Mouse (Mus musculus) kidney, embryonic 16.5 days (tissue): ENCODE data around the gene Cdk10. TPM values are rescaled to one million over a fixed set of nuclear protein-coding genes. Genes with fewer than 3 reads are reported as not detected.
A peak's percentile ranks its signal among the peaks of the same experiment; 100 is the strongest.

Experiments
- ATAC-seq: fragments of 200-750 bp; cut with Nextera tagmentation; 2 replicates; pipeline ENCODE4 v1.8.0; 2017; ENCODE audit warnings: moderate TSS enrichment; ENCODE audit not compliant: low FRiP score, low TSS enrichment
- H3K27ac ChIP-seq: fragments of 300-500 bp; sonication (generic); 2 replicates; pipeline ENCODE4 v1.5.1; 2014; ENCODE audit warnings: low read length
- H3K27me3 ChIP-seq: fragments of 300-500 bp; sonication (generic); 2 replicates; pipeline ENCODE4 v1.6.1; 2014; ENCODE audit warnings: low read length, control low read depth, mixed read lengths; ENCODE audit not compliant: insufficient read depth
- H3K36me3 ChIP-seq: fragments of 300-500 bp; sonication (generic); 2 replicates; pipeline ENCODE4 v1.6.1; 2014; ENCODE audit warnings: low read length, control low read depth, mixed read lengths; ENCODE audit not compliant: insufficient read depth
- H3K4me1 ChIP-seq: fragments of 300-500 bp; sonication (generic); 2 replicates; pipeline ENCODE4 v1.6.1; 2014; ENCODE audit warnings: low read length, control low read depth, mixed read lengths; ENCODE audit not compliant: insufficient read depth
- H3K4me2 ChIP-seq: fragments of 300-500 bp; sonication (generic); replicated peaks from 2 replicates; pipeline ENCODE4 v1.6.1; 2014; ENCODE audit warnings: low read depth, low read length
- H3K4me3 ChIP-seq: fragments of 300-500 bp; sonication (generic); 2 replicates; pipeline ENCODE4 v1.5.1; 2014; ENCODE audit warnings: mild to moderate bottlenecking, low read length
- H3K9ac ChIP-seq: fragments of 300-500 bp; sonication (generic); replicated peaks from 2 replicates; pipeline ENCODE4 v1.6.1; 2014; ENCODE audit warnings: low read length
- H3K9me3 ChIP-seq: fragments of 300-500 bp; sonication (generic); 2 replicates; pipeline ENCODE4 v1.6.1; 2016; ENCODE audit warnings: low read length, control low read depth
- WGBS: fragments of 180-500 bp; shearing (Covaris S2); extraction: QIAGEN DNeasy Blood & Tissue Kit; methylation state at CpG from one replicate; pipeline ENCODE4 v1.1.7; 2014; 5-methylcytosine and 5-hydroxymethylcytosine counted together
- polyA plus RNA-seq: library from polyadenylated mRNA; unstranded; fragments of >200 nt; fragmentation: Nextera tagmentation; extraction: Ambion mirVana; gene quantifications from 2 replicates; pipeline ENCODE4 v1.2.1, GENCODE M21; 2015

The Cdk10 gene
- polyA plus RNA-seq, 1 experiment from 2014 or later, result 39.8 TPM

- Histone ChIP-seq H3K4me3 (no peak overlapping the region), H3K4me2 (no peak overlapping the region), H3K36me3 (peaks cover 46% of the 10 kb centered on the region), H3K27me3 (no peaks in the 10 kb centered on the region), H3K4me1 (no peaks in the 10 kb centered on the region), H3K27ac (no peak overlapping the region), H3K9ac (no peak overlapping the region), H3K9me3 (no peaks in the 10 kb centered on the region)
- WGBS, result 87% methylated on average over 4 of the region's 4 CpGs
- ATAC-seq, result no peak
These were observed 19.7 kb downstream of the Cdk10 start for GRCm38 (mm10) chr8:123244382-123244781.

DNA sequence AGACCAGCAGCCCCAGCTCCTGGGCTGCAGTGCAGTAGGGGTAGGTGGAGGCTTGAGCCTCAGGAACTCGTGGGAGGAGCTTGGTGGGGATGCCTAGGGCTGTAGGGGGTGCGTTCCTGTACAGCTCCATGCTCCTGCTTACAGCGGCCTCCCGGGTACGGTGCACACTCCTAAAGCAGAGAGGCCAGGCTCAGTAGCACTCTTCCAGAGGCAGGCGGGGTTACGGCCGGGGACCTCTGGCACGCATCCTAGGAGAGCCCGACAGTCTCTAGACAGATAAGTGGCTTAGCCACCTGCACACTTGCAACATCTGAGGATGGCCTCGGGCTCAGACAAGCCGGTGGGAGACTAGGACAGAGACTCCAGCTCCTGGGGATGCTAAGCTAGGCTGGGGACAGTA lies 20.9 kb downstream of the Cdk10 start:
- Histone ChIP-seq H3K9ac (no peak overlapping the region), H3K36me3 (peaks cover 48% of the 10 kb centered on the region), H3K4me1 (no peaks in the 10 kb centered on the region), H3K4me2 (no peak overlapping the region), H3K27ac (no peak overlapping the region), H3K27me3 (no peaks in the 10 kb centered on the region), H3K9me3 (no peaks in the 10 kb centered on the region), H3K4me3 (no peak overlapping the region)
- ATAC-seq, result no peak
- 90% methylated on average over 12 of the region's 12 CpGs for WGBS

- peaks cover 3% of the 10 kb centered on the region for H3K4me1 ChIP-seq
- no peak overlapping the region for H3K4me2 ChIP-seq
- no peak for ATAC-seq
- H3K9me3 ChIP-seq, result no peaks in the 10 kb centered on the region
- no peaks in the 10 kb centered on the region for H3K27me3 ChIP-seq
- WGBS, result 93% methylated on average over 6 of the region's 6 CpGs
- H3K4me3 ChIP-seq, result no peak overlapping the region
- no peak overlapping the region for H3K27ac ChIP-seq
- H3K36me3 ChIP-seq, result peaks cover 49% of the 10 kb centered on the region
- no peak overlapping the region for H3K9ac ChIP-seq
These were observed 23.1 kb downstream of the Cdk10 start for GRCm38 (mm10) chr8:123247748-123248147.

DNA sequence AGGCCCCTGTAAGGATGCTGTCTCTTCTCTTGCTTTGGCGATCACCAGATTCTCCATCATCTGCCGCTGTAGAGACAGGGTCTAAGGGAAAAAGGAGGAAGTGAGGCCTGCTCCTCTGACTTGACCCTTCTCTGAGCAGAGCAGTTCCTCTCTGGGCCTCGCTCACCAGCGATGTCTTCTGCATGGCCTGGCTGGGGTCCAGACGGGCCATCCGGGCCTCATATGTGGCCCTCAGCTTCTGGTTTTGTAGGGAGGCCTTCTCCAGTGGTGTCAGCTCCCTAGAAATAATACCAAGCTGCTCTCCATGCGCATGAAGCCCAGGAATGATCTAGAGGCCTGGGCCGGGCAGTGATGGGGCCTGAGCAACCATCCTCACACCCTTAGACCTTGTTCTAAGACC lies 24.0 kb downstream of the Cdk10 start:
- no peaks in the 10 kb centered on the region for H3K27me3 ChIP-seq
- no peak overlapping the region for H3K4me3 ChIP-seq
- H3K36me3 ChIP-seq, result peaks cover 46% of the 10 kb centered on the region
- no peak overlapping the region for H3K27ac ChIP-seq
- H3K9ac ChIP-seq, result no peak overlapping the region
- no peak overlapping the region for H3K4me2 ChIP-seq
- H3K4me1 ChIP-seq, result peaks cover 10% of the 10 kb centered on the region
- ATAC-seq, result no peak
- 91% methylated on average over 8 of the region's 8 CpGs for WGBS
- no peaks in the 10 kb centered on the region for H3K9me3 ChIP-seq

DNA sequence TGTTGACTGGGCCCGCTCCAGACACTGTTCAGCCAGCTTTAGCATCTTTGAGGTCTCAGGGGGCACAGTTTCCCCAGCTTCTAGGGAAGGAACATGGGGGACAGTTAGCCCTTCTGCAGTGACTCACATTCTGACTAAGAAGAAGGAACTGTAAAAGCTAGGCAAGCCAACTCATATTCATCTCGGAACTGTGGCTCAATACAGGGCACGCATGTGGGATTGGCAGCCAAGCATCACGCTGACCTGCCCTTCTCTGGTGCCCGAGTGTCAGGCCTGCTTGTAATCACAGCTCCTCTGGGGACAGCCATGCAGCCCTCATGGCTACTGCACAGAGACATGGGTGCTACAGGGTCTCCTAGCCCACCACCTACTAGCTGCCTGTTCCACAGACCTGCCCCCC lies 26.3 kb downstream of the Cdk10 start:
- no peak overlapping the region for H3K4me2 ChIP-seq
- no peak for ATAC-seq
- H3K27ac ChIP-seq, result no peak overlapping the region
- peaks cover 29% of the 10 kb centered on the region for H3K36me3 ChIP-seq
- H3K4me1 ChIP-seq, result peaks cover 20% of the 10 kb centered on the region
- H3K9me3 ChIP-seq, result no peaks in the 10 kb centered on the region
- no peak overlapping the region for H3K4me3 ChIP-seq
- WGBS, result 98% methylated on average over 5 of the region's 5 CpGs
- no peak overlapping the region for H3K9ac ChIP-seq
- no peaks in the 10 kb centered on the region for H3K27me3 ChIP-seq

DNA sequence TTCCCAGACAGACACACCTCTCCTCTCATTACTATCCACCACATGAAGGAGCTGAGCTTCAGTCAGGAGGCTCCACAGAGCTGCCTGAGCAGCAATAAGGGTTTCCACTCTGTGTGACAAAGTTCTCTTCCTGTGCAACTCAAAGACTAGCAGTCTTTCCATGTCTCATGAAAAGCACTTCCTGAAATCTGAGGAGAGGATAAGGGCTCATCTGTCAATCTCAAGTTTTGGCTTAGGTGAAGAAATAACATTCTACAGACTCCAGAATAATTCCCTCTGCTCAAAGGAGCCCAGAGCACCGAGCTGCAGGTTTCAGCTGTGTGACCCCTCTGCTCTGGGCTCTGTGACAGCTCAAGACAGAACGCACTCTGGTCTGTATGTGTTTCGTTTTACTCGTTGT lies 28.3 kb downstream of the Cdk10 start:
- Histone ChIP-seq H3K9ac (peak overlapping the region; percentile 97), H3K36me3 (peaks cover 32% of the 10 kb centered on the region), H3K27ac (no peak overlapping the region), H3K4me2 (peak overlapping the region; percentile 86), H3K4me1 (peaks cover 22% of the 10 kb centered on the region), H3K9me3 (no peaks in the 10 kb centered on the region), H3K4me3 (peak overlapping the region; percentile 97), H3K27me3 (no peaks in the 10 kb centered on the region)
- no peak for ATAC-seq
- 43% methylated on average over 4 of the region's 4 CpGs for WGBS

- H3K36me3 ChIP-seq, result peaks cover 30% of the 10 kb centered on the region
- H3K9me3 ChIP-seq, result no peaks in the 10 kb centered on the region
- peaks cover 22% of the 10 kb centered on the region for H3K4me1 ChIP-seq
- H3K4me3 ChIP-seq, result peak overlapping the region; percentile 97
- H3K27me3 ChIP-seq, result no peaks in the 10 kb centered on the region
- H3K4me2 ChIP-seq, result peak overlapping the region; percentile 86
- ATAC-seq, result peak; percentile 46; the same call in 1 of the 2 replicates
- 1% methylated on average over 36 of the region's 40 CpGs for WGBS
- peak overlapping the region; percentile 97 for H3K9ac ChIP-seq
- H3K27ac ChIP-seq, result peak overlapping the region; percentile 68; the same call in 1 of the 2 replicates
These were observed 28.9 kb downstream of the Cdk10 start for GRCm38 (mm10) chr8:123253451-123254098.

DNA sequence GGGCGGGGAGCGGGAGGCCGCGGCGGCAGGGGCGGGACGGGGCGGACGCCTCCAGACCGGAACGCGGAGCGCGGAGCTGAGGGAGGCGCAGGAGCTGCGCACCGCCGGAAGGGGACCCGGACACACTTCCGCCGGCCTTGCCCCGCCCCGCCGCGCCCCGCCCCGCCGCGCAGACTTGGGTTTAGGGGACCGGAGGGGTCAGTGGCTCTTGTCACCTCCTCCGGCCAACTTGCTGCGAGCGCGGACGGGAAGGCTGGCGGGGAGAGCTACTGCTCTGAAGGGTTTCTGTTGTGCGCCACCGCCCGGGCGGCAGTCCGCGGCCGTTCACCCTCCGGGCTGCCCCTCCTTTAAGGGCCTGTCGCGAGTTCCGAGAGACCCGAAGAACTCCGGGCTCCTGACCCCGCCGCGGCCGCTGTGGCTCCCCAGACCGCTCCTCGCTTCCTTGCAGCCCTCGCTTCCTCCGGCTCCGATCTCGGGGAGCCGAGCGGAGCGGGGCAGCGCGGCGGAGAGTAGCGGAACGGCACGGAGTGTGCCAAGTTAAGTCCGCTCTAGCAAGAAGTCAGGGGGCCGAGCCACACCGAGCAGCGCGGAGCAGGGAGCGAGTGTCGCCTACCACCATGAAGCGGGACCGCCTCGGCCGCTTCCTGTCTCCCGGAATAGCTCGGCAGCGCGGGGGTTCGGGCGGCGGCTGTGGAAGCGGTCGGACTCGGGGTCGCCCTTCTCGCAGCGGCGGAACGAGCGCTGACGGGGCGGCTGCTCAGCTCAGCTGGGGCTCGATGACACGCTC lies 29.6 kb downstream of the Cdk10 start, which contains the start of the genes Zfp276 and Vps9d1:
Gene Zfp276 (plus strand): TSS at position 97 of the 787 bp plus-strand sequence.
Gene Vps9d1 (minus strand): TSS at position 250 of the 787 bp plus-strand sequence.
- H3K4me3 ChIP-seq, result peak within 1 kb of the TSS; percentile 97
- H3K27ac ChIP-seq, result peak within 1 kb of the TSS; percentile 72
- H3K36me3 ChIP-seq, result peaks cover 29% of the 10 kb centered on the region
- peak within 1 kb of the TSS; percentile 86 for H3K4me2 ChIP-seq
- H3K9ac ChIP-seq, result peak within 1 kb of the TSS; percentile 97
- peak; percentile 97 for ATAC-seq
- no peaks in the 10 kb centered on the region for H3K9me3 ChIP-seq
- H3K27me3 ChIP-seq, result no peaks in the 10 kb centered on the region
- H3K4me1 ChIP-seq, result peaks cover 22% of the 10 kb centered on the region
- under 1% methylated on average over 79 of the region's 99 CpGs for WGBS

DNA sequence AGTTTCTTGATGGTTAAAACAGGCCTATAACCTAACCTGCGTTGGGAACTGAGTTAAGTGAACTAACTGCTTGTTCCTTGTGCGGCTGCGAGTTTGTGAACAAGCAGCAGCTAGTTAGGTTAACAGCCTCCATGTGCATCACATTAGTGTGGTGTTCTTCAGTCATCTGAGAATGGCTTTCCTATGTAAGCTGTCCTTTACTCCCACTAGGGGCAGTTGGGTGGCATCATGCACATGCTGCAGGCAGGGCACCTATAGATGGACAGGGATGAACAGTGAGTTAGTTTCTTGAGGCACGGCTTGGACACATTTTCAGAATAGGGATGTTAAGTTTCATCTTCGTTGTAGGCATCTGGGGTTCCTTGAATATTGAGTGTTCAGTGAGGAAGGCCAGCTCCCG lies 30.5 kb downstream of the Cdk10 start:
- no peak for ATAC-seq
- Histone ChIP-seq H3K4me3 (peak overlapping the region; percentile 97), H3K27me3 (no peaks in the 10 kb centered on the region), H3K27ac (no peak overlapping the region), H3K9me3 (no peaks in the 10 kb centered on the region), H3K4me1 (peaks cover 22% of the 10 kb centered on the region), H3K36me3 (peaks cover 37% of the 10 kb centered on the region), H3K9ac (peak overlapping the region; percentile 97), H3K4me2 (peak overlapping the region; percentile 86)
- WGBS, result 62% methylated on average over 6 of the region's 6 CpGs

DNA sequence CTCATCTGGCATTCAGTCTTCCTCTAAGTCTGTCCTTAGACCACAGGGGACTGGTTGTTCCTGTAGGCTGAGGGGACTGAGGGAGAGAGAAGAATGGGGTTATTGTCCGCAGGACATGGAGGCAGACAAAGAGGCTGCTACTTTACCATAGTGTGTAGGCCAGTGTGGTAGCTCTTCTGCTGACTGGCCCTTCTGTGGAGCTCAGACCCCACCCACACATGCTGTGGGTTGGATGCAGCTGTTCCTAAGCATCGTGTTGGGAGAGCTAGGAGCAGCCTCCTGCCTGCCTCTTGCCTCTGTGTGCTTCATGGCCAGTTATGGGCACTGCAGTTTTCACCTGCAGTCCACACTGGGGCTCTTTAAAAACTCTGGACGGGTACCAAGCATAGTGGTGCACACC lies 32.5 kb downstream of the Cdk10 start:
- Histone ChIP-seq H3K36me3 (peaks cover 43% of the 10 kb centered on the region), H3K9ac (no peak overlapping the region), H3K4me1 (peaks cover 22% of the 10 kb centered on the region), H3K27me3 (no peaks in the 10 kb centered on the region), H3K4me3 (no peak overlapping the region), H3K9me3 (no peaks in the 10 kb centered on the region), H3K27ac (no peak overlapping the region), H3K4me2 (no peak overlapping the region)
- no peak for ATAC-seq
- WGBS, result 88% methylated on average over 3 of the region's 3 CpGs
